Mouse (Mus musculus) myocyte (in vitro differentiated cells): Measurements from ENCODE around the gene Cdipt. TPM values are rescaled to one million over a fixed set of nuclear protein-coding genes. Genes with fewer than 3 reads are reported as not detected.

Source experiments
- H3K27me3 ChIP-seq: one replicate; pipeline ENCODE4 v1.6.1; 2011; ENCODE audit not compliant: control insufficient read depth, insufficient read depth, insufficient read length
- H3K36me3 ChIP-seq: one replicate; pipeline ENCODE4 v1.6.1; 2011; ENCODE audit not compliant: control insufficient read depth, insufficient read depth
- H3K4me2 ChIP-seq: one replicate; pipeline ENCODE4 v1.6.1; 2011; ENCODE audit warnings: low read depth, control low read depth
- H3K4me3 ChIP-seq: one replicate; pipeline ENCODE4 v1.5.1; 2011; ENCODE audit warnings: mild to moderate bottlenecking, control low read depth, moderate library complexity
- H3K79me2 ChIP-seq: one replicate; pipeline ENCODE4 v1.6.1; 2011; ENCODE audit not compliant: control insufficient read depth, insufficient read depth
- H3ac ChIP-seq: one replicate; pipeline ENCODE4 v1.6.1; 2011; ENCODE audit not compliant: control insufficient read depth, insufficient read length
- CEBPB ChIP-seq: IDR thresholded peaks from 2 replicates; pipeline ENCODE4 v1.6.1; 2011; ENCODE audit warnings: mild to moderate bottlenecking, moderate library complexity; ENCODE audit not compliant: poor library complexity, insufficient read depth, severe bottlenecking
- E2F4 ChIP-seq: IDR thresholded peaks from one replicate; pipeline ENCODE4 v1.6.1; 2011; ENCODE audit warnings: mild to moderate bottlenecking, control low read depth, moderate library complexity; ENCODE audit not compliant: insufficient read depth
- MAX ChIP-seq: IDR thresholded peaks from one replicate; pipeline ENCODE4 v1.6.1; 2011; ENCODE audit warnings: low read depth, mild to moderate bottlenecking, control low read depth
- MYOD1 ChIP-seq, 3 experiments: IDR thresholded peaks; one replicate each; pipeline ENCODE4 v1.6.1; 2011; ENCODE audit warnings: control low read depth in 2 of 3, low read depth in 2 of 3, mild to moderate bottlenecking in 2 of 3, moderate library complexity in 1 of 3; ENCODE audit not compliant: insufficient read length in 2 of 3, control insufficient read depth in 1 of 3
- MYOG ChIP-seq, 3 experiments: IDR thresholded peaks; one replicate each; pipeline ENCODE4 v1.6.1; 2011; ENCODE audit warnings: control low read depth in 2 of 3, low read depth in 2 of 3, mild to moderate bottlenecking in 2 of 3; ENCODE audit not compliant: insufficient read length in 2 of 3, control insufficient read depth in 1 of 3, insufficient read depth in 1 of 3
- POLR2A ChIP-seq: IDR thresholded peaks from one replicate; pipeline ENCODE4 v1.6.1; 2011; ENCODE audit warnings: low read depth, mild to moderate bottlenecking, control low read depth, moderate library complexity; ENCODE audit not compliant: insufficient read length
- POLR2AphosphoS2 ChIP-seq: IDR thresholded peaks from one replicate; pipeline ENCODE4 v1.6.1; 2011; ENCODE audit warnings: low read depth, control low read depth; ENCODE audit not compliant: insufficient read length
- REST ChIP-seq: IDR thresholded peaks from one replicate; pipeline ENCODE4 v1.6.1; 2011; ENCODE audit warnings: mild to moderate bottlenecking, control low read depth, moderate library complexity; ENCODE audit not compliant: insufficient read depth, insufficient read length
- SRF ChIP-seq: IDR thresholded peaks from one replicate; pipeline ENCODE4 v1.6.1; 2011; ENCODE audit warnings: low read depth; ENCODE audit not compliant: control insufficient read depth, insufficient read length
- TCF12 ChIP-seq: IDR thresholded peaks from one replicate; pipeline ENCODE4 v1.6.1; 2011; ENCODE audit warnings: mild to moderate bottlenecking, control low read depth; ENCODE audit not compliant: poor library complexity, insufficient read depth, severe bottlenecking
- TCF3 ChIP-seq: IDR thresholded peaks from one replicate; pipeline ENCODE4 v1.6.1; 2011; ENCODE audit warnings: low read depth, control low read depth; ENCODE audit not compliant: insufficient read length
- USF1 ChIP-seq: IDR thresholded peaks from one replicate; pipeline ENCODE4 v1.6.1; 2011; ENCODE audit warnings: low read depth, mild to moderate bottlenecking, control low read depth, moderate library complexity
- polyA plus RNA-seq: library from polyadenylated mRNA; unstranded; fragments of >200 nt; fragmentation: generic; extraction: Trizol; gene quantifications from one replicate; pipeline ENCODE4 v1.2.1, GENCODE M21; 2012; ENCODE audit warnings: missing spikeins

Gene Cdipt
- polyA plus RNA-seq, 1 experiment, result 173 TPM

DNA sequence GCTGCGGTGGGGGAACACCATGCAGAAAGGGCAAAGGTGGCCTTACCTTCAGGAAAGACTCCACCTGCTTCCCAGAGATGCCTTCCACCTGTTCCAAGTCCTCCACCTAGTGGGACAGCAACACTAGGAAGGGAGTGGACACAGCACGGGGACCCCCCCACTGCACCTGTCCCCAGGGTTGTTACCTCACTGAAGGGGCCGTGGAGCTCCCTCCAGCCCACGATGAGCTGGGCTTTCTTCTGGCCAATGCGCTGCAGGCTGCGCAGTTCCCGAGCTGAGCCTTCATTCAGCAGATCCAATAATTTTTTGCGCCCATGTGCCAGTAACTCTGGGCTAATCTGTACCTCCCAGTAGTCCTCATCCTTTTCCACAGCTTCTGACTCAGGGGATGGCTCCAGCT lies 52.2 kb downstream of the Cdipt start:
- H3K36me3 ChIP-seq, result peaks cover 41% of the 10 kb centered on the region
- no peaks in the 10 kb centered on the region for H3K27me3 ChIP-seq
- peak overlapping the region; percentile 67 for H3K4me3 ChIP-seq
- H3K4me2 ChIP-seq, result peak overlapping the region; percentile 80
- H3ac ChIP-seq, result no peak overlapping the region
- TF ChIP-seq TCF12 (no peak), MYOD1 (IDR thresholded peaks at IDR 0.05; ENCODE audit: control insufficient read depth in 1 of 3, insufficient read length in 2 of 3, low read depth in 2 of 3) (peak in 2 of 3 experiments; percentile 14 to 54), TCF3 (no peak), E2F4 (no peak), MYOG (IDR thresholded peaks at IDR 0.05; ENCODE audit: control insufficient read depth in 1 of 3, insufficient read depth in 1 of 3, insufficient read length in 2 of 3, low read depth in 2 of 3) (peak in 1 of 3 experiments; percentile 12), MAX (no peak), REST (no peak), CEBPB (no peak), SRF (no peak), USF1 (no peak), POLR2AphosphoS2 (no peak), POLR2A (peak; percentile 24)
- peaks cover 20% of the 10 kb centered on the region for H3K79me2 ChIP-seq

Other genes starting within 250 kb of the Cdipt start
- 126 TPM for gene Mapk3, start 216.3 kb upstream of the Cdipt start, polyA plus RNA-seq
- gene Gdpd3, start 209.6 kb upstream of the Cdipt start, polyA plus RNA-seq, result 1.1 TPM
- 82.2 TPM for gene Ypel3, start 199.0 kb upstream of the Cdipt start, polyA plus RNA-seq
- 0.23 TPM for gene Tbx6, start 194.4 kb upstream of the Cdipt start, polyA plus RNA-seq
- 113 TPM for gene Ppp4c, start 183.4 kb upstream of the Cdipt start, polyA plus RNA-seq
- gene Fam57b, start 178.2 kb upstream of the Cdipt start, polyA plus RNA-seq, result 0.94 TPM
- gene 4930451I11Rik, start 144.3 kb upstream of the Cdipt start, polyA plus RNA-seq, result not detected
- gene Doc2a, start 128.5 kb upstream of the Cdipt start, polyA plus RNA-seq, result not detected
- gene Hirip3, start 113.9 kb upstream of the Cdipt start, polyA plus RNA-seq, result 16.2 TPM
- gene Ino80e, start 113.5 kb upstream of the Cdipt start, polyA plus RNA-seq, result 62.4 TPM
- gene Taok2, start 91.2 kb upstream of the Cdipt start, polyA plus RNA-seq, result 26.6 TPM
- gene Tmem219, start 53.0 kb upstream of the Cdipt start, polyA plus RNA-seq, result 34.1 TPM
- gene Kctd13, start 47.0 kb upstream of the Cdipt start, polyA plus RNA-seq, result 14.6 TPM
- gene Asphd1, start 26.3 kb upstream of the Cdipt start, polyA plus RNA-seq, result 0.11 TPM
- gene Sez6l2, start 25.4 kb upstream of the Cdipt start, polyA plus RNA-seq, result 0.10 TPM
- gene Cdiptos, start 184 bp downstream of the Cdipt start, polyA plus RNA-seq, result 0.18 TPM
- gene Mvp, start 38.7 kb downstream of the Cdipt start, polyA plus RNA-seq, result 111 TPM
- 0.95 TPM for gene Pagr1b, start 40.6 kb downstream of the Cdipt start, polyA plus RNA-seq
- gene Pagr1a, start 41.4 kb downstream of the Cdipt start, polyA plus RNA-seq, result 8.1 TPM
- gene Gm42742, start 45.2 kb downstream of the Cdipt start, polyA plus RNA-seq, result 37.7 TPM
- gene Prrt2, start 45.3 kb downstream of the Cdipt start, polyA plus RNA-seq, result not detected
- 115 TPM for gene Maz, start 51.1 kb downstream of the Cdipt start, polyA plus RNA-seq
- gene Kif22, start 66.6 kb downstream of the Cdipt start, polyA plus RNA-seq, result 29.9 TPM
- not detected for gene Zg16, start 111.4 kb downstream of the Cdipt start, polyA plus RNA-seq
- gene AI467606, start 115.4 kb downstream of the Cdipt start, polyA plus RNA-seq, result 45.0 TPM
- 0.04 TPM for gene Qprt, start 146.3 kb downstream of the Cdipt start, polyA plus RNA-seq
- gene Spn, start 161.9 kb downstream of the Cdipt start, polyA plus RNA-seq, result 21.7 TPM
- gene Cd2bp2, start 220.1 kb downstream of the Cdipt start, polyA plus RNA-seq, result 58.3 TPM
- gene Tbc1d10b, start 232.6 kb downstream of the Cdipt start, polyA plus RNA-seq, result 62.8 TPM
- 10,881 TPM for gene Mylpf, start 233.0 kb downstream of the Cdipt start, polyA plus RNA-seq